ENCODE assay signal across 9 mouse cellular contexts in genomic region chr1:136915438-136915837, GRCm38 (mm10). TPM values are rescaled to one million over a fixed set of nuclear protein-coding genes. Genes with fewer than 3 reads are reported as not detected.
DNase-seq lines count a peak whose midpoint lies in the region; ATAC-seq and TF ChIP-seq lines count a peak whose summit lies in the region.
"Had no signal": no experiment of that assay in that cellular context is flagged by ENCODE, and none has a peak within 500 bp of the region (broad histone marks: within the 10 kb centered on the region; RNA-seq: fewer than 3 reads in every experiment).

No protein-coding gene starts in this region.

- TF ChIP-seq EP300 in stomach, postnatal 0 days (optimal IDR thresholded peaks at IDR 0.05) = no peak

- peak; percentile 3 for DNase-seq in gastrocnemius, adult 18-20 months (ENCODE audit: low spot score)
- no peak for DNase-seq in gastrocnemius, postnatal 25 days
- DNase-seq in stomach, postnatal 0 days (ENCODE audit: low spot score) = no peak
- DNase-seq in layer of hippocampus, adult 9-10 months (ENCODE audit: low spot score) = peak; percentile 32
- no peak for DNase-seq in cerebellum, adult 8-10 months
- DNase-seq in urinary bladder, adult 2 months (ENCODE audit: low spot score) = no peak
- DNase-seq in cerebellum, postnatal 25 days = no peak

- no peak for TF ChIP-seq CTCF in stomach, postnatal 0 days (IDR thresholded peaks at IDR 0.05; ENCODE audit: low read depth)

- no peak overlapping the region for H3K9ac ChIP-seq in stomach, embryonic 15.5 days
- H3K9ac ChIP-seq in stomach, postnatal 0 days (ENCODE audit: low read length) = no peak overlapping the region
- H3K9ac ChIP-seq: neural tube, embryonic 12.5 days had no signal

- no peaks in the 10 kb centered on the region for H3K36me3 ChIP-seq in stomach, embryonic 15.5 days
- H3K36me3 ChIP-seq in stomach, postnatal 0 days (ENCODE audit: control insufficient read depth, insufficient read depth, low read length) = no peaks in the 10 kb centered on the region
- H3K36me3 ChIP-seq: neural tube, embryonic 12.5 days had no signal

- H3K27me3 ChIP-seq in stomach, embryonic 15.5 days (replicated peaks) = no peaks in the 10 kb centered on the region
- no peaks in the 10 kb centered on the region for H3K27me3 ChIP-seq in stomach, postnatal 0 days (ENCODE audit: control insufficient read depth, insufficient read depth, low read length)
- H3K27me3 ChIP-seq: neural tube, embryonic 12.5 days had no signal

- 0 out of 2 replicates have a peak, but pooled peaks cover 3% of the 10 kb centered on the region for H3K4me1 ChIP-seq in stomach, embryonic 15.5 days
- H3K4me1 ChIP-seq in stomach, postnatal 0 days (replicated peaks; ENCODE audit: control insufficient read depth, insufficient read depth) = no peaks in the 10 kb centered on the region
- H3K4me1 ChIP-seq: neural tube, embryonic 12.5 days had no signal

- 0 out of 2 replicates have a peak overlapping the region, but pooled peaks have one; percentile 23 for H3K27ac ChIP-seq in stomach, embryonic 15.5 days
- no peak overlapping the region for H3K27ac ChIP-seq in stomach, postnatal 0 days (replicated peaks)
- H3K27ac ChIP-seq: neural tube, embryonic 12.5 days had no signal

- WGBS in stomach, embryonic 15.5 days = 43% methylated on average over 11 of the region's 11 CpGs
- WGBS in stomach, postnatal 0 days = 31% methylated on average over 11 of the region's 11 CpGs

- ATAC-seq in stomach, embryonic 15.5 days (ENCODE audit: insufficient read depth, low FRiP score, low read depth) = no peak
- no peak for ATAC-seq in stomach, postnatal 0 days (ENCODE audit: low FRiP score, low TSS enrichment)

- H3K4me2 ChIP-seq in stomach, embryonic 15.5 days = no peak overlapping the region
- no peak overlapping the region for H3K4me2 ChIP-seq in stomach, postnatal 0 days (replicated peaks; ENCODE audit: low read depth)
- H3K4me2 ChIP-seq: neural tube, embryonic 12.5 days had no signal

- H3K4me3 ChIP-seq in stomach, embryonic 15.5 days (replicated peaks) = no peak overlapping the region
- H3K4me3 ChIP-seq in stomach, postnatal 0 days (ENCODE audit: low read depth, low read length) = no peak overlapping the region
- H3K4me3 ChIP-seq: neural tube, embryonic 12.5 days had no signal

- H3K9me3 ChIP-seq in stomach, embryonic 15.5 days = no peaks in the 10 kb centered on the region
- H3K9me3 ChIP-seq in stomach, postnatal 0 days (ENCODE audit: control insufficient read depth, low read length) = no peaks in the 10 kb centered on the region
- H3K9me3 ChIP-seq: neural tube, embryonic 12.5 days had no signal

RNA-seq across cellular contexts. Expression of gene Nr5a2, which starts 44.8 kb away (rescaled TPM):
- total RNA-seq in gastrocnemius, adult 18-20 months (2021) = under 1 TPM; 0.16 to 0.21 TPM
- total RNA-seq in gastrocnemius, postnatal 25 days (2021) = under 1 TPM; 0.29 to 0.61 TPM
- polyA plus RNA-seq in stomach, embryonic 15.5 days (2015; fragmentation: Nextera tagmentation; extraction: Ambion mirVana) = 6.3 and 8.1 TPM in 2 replicates
- polyA plus RNA-seq in stomach, postnatal 0 days (2015; fragmentation: Nextera tagmentation; extraction: Ambion mirVana) = 0.48 and 0.51 TPM in 2 replicates
- 1.1 and 1.3 TPM in 2 replicates for polyA plus RNA-seq in urinary bladder, adult 2 months (2012; rRNA removed)

Comparison
In these comparisons a context has a peak if more than half of its experiments do, and no peak if none do; other contexts are left out.
1. DNase-seq: peak in gastrocnemius, adult 18-20 months (single experiment) and layer of hippocampus, adult 9-10 months (single experiment); none in gastrocnemius, postnatal 25 days (single experiment), stomach, postnatal 0 days (single experiment), cerebellum, adult 8-10 months (single experiment), urinary bladder, adult 2 months (single experiment) and cerebellum, postnatal 25 days (0 of 2).